Mouse (Mus musculus): ENCODE data around the gene Filip1l.

DNA sequence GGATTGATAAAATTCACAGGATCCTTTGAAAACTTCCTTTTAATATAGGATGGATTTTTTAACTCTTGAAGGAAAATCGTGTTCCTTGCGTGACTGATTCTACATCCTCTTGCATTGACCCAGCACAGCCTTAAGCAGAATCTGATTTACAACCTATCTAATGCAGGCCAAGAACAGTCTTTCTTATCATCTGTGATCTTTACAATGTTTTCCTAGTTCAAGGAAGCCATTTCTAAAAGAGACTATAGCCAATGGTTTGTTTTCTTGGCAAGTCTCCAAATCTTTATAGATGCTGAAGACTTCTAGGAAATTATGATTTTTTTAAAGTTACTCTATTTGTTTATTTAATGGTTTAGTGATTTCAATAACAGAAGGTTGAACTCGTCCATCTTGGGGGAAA is 19.3 kb downstream of the Filip1l start:
- no peak for TF ChIP-seq POLR2A (IDR thresholded peaks at IDR 0.05; ENCODE audit: low read depth, low read length)
- no peak for TF ChIP-seq CTCF (conservative IDR thresholded peaks at IDR 0.05; ENCODE audit: insufficient read depth, insufficient read length, low read depth, low read length)

Measured in kidney, adult 2 months (tissue).